Mouse (Mus musculus) central nervous system, embryonic 18 days (tissue): ENCODE data around the gene Morn2. TPM values are rescaled to one million over a fixed set of nuclear protein-coding genes. Genes with fewer than 3 reads are reported as not detected.

Source experiments
- polyA plus RNA-seq: library from polyadenylated mRNA; depleted of rRNA; stranded (reverse); fragments of >200 nt; gene quantifications from 2 replicates; pipeline ENCODE4 v1.2.3, GENCODE M21; 2012; rRNA removed

Gene Morn2
- 24.5 and 31.9 TPM in 2 replicates for polyA plus RNA-seq

GRCm38 (mm10) chr17:80290074-80290657 is at the start of gene Morn2, which contains the start of gene Dhx57:
Gene Morn2 (plus strand): TSS chr17:80290203.
Gene Dhx57 (minus strand): TSS chr17:80290476.

GRCm38 (mm10) chr17:80307251-80307650 is 17.2 kb downstream of the Morn2 start, which contains the start of gene Arhgef33:
Gene Arhgef33 (plus strand): TSS chr17:80307407.

Other genes with a start within 250 kb of the Morn2 start
- gene Hnrnpll, start 227.9 kb upstream of the Morn2 start, polyA plus RNA-seq = 85.4 and 87.6 TPM in 2 replicates
- 1.5 and 2.5 TPM in 2 replicates for gene Galm, start 162.7 kb upstream of the Morn2 start, polyA plus RNA-seq
- gene Srsf7, start 82.9 kb upstream of the Morn2 start, polyA plus RNA-seq = 347 and 350 TPM in 2 replicates
- 0.08 and 0.12 TPM in 2 replicates for gene Ttc39d, start 82.7 kb upstream of the Morn2 start, polyA plus RNA-seq
- 12.7 and 13.9 TPM in 2 replicates for gene Gemin6, start 65.8 kb upstream of the Morn2 start, polyA plus RNA-seq
- gene Dhx57, start 273 bp downstream of the Morn2 start, polyA plus RNA-seq = 86.2 and 87.3 TPM in 2 replicates
- gene Arhgef33, start 17.2 kb downstream of the Morn2 start, polyA plus RNA-seq = 1.8 and 7.4 TPM in 2 replicates
- 0.51 and 0.79 TPM in 2 replicates for gene Gm10190, start 83.3 kb downstream of the Morn2 start, polyA plus RNA-seq
- 16.8 and 17.1 TPM in 2 replicates for gene Sos1, start 190.2 kb downstream of the Morn2 start, polyA plus RNA-seq